Mouse (Mus musculus): ENCODE data around the gene Zfp131.

DNA sequence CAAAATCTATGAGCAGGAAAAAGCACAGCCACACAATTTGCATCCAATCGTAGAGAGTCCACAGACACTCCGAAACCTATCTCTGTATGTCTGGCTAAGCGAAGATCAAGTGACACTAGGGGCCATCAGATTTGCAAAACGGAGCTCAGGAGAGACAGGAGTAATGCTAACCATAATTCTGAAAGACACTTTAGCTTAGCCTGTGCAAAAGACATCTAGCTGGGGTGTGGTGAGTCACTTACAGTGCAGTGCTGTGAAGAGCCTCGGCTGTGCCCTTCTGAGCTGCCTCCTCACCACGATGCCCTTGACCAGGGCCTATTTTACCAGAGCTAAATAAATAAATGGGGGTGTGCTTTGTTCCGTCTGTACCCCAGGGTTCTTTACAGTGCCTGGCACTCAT is 61.3 kb downstream of the Zfp131 start:
- TF ChIP-seq CTCF (IDR thresholded peaks at IDR 0.05; ENCODE audit: low read depth, low read length) (no peak), POLR2A (IDR thresholded peaks at IDR 0.05; ENCODE audit: extremely low read depth, insufficient read depth, low read length) (no peak)

All from liver, adult 2 months (tissue).